Mouse (Mus musculus) gastrocnemius, postnatal 25 days (tissue): Measurements from ENCODE around the gene B4gat1. TPM values are rescaled to one million over a fixed set of nuclear protein-coding genes. Genes with fewer than 3 reads are reported as not detected.
"Not testable (repeated sequence)": the region's sequence is repeated elsewhere in the genome, so short reads cannot be mapped to it uniquely, and the experiment has no call there.

Source experiments
- DNase-seq: peaks from one replicate; pipeline ENCODE4 v3.0.0; 2022
- total RNA-seq, 2 experiments: library from RNA; stranded (reverse); gene quantifications; 1 replicate in 1 of 2; 2 replicates in 1 of 2; pipeline ENCODE4 v1.2.3; 2021

The B4gat1 gene
- total RNA-seq, 2 experiments from 2014 or later, result 17.9 to 20.1 TPM

GRCm38 (mm10) chr19:5083961-5084833 is 45.6 kb downstream of the B4gat1 start:
- DNase-seq, result no peak

GRCm38 (mm10) chr19:5084834-5085144 is 46.2 kb downstream of the B4gat1 start:
- no peak for DNase-seq

- no peak for DNase-seq
Observed at GRCm38 (mm10) chr19:5085145-5085863, 46.7 kb downstream of the B4gat1 start, which contains the start of gene Tmem151a. Gene Tmem151a, minus strand, starts transcription at chr19:5085531.

GRCm38 (mm10) chr19:5086533-5086932 is 47.9 kb downstream of the B4gat1 start:
- DNase-seq, result not testable (repeated sequence)

GRCm38 (mm10) chr19:5087884-5088728 is 49.5 kb downstream of the B4gat1 start, which contains the start of gene Yif1a:
Gene Yif1a, plus strand, starts transcription at chr19:5088538.
- peak; percentile 96 for DNase-seq

- no peak for DNase-seq
Observed at GRCm38 (mm10) chr19:5089324-5089723, 50.7 kb downstream of the B4gat1 start.

Other genes with a start within 250 kb of the B4gat1 start
- gene Rbm4, start 244.9 kb upstream of the B4gat1 start, total RNA-seq, result 10 to 100 TPM; 27.9 to 31.1 TPM
- 1 to 10 TPM; 8.9 to 9.4 TPM for gene Gm21992, start 227.2 kb upstream of the B4gat1 start, total RNA-seq
- gene Rbm14, start 227.2 kb upstream of the B4gat1 start, total RNA-seq, result 10 to 100 TPM; 11.1 to 11.2 TPM
- gene Ccs, start 199.5 kb upstream of the B4gat1 start, total RNA-seq, result 10 to 100 TPM; 26.3 to 27.1 TPM
- gene Ccdc87, start 199.5 kb upstream of the B4gat1 start, total RNA-seq, result not detected
- 10 to 100 TPM; 28.4 to 41.6 TPM for gene Ctsf, start 183.7 kb upstream of the B4gat1 start, total RNA-seq
- 1,000 to 10,000 TPM; 7,181 to 7,860 TPM for gene Actn3, start 160.9 kb upstream of the B4gat1 start, total RNA-seq
- gene Zdhhc24, start 160.2 kb upstream of the B4gat1 start, total RNA-seq, result 1 to 10 TPM; 2.4 to 2.8 TPM
- 1 to 10 TPM; 1.6 to 2.6 TPM for gene Bbs1, start 132.2 kb upstream of the B4gat1 start, total RNA-seq
- 10 to 100 TPM; 15.6 to 23.4 TPM for gene Dpp3, start 110.5 kb upstream of the B4gat1 start, total RNA-seq
- 1 to 10 TPM in 1 of 2 experiments, under 1 TPM in 1; 0.87 to 1.2 TPM for gene Peli3, start 95.7 kb upstream of the B4gat1 start, total RNA-seq
- 10 to 100 TPM; 57.6 to 59.6 TPM for gene Mrpl11, start 76.7 kb upstream of the B4gat1 start, total RNA-seq
- not detected for gene Npas4, start 48.5 kb upstream of the B4gat1 start, total RNA-seq
- gene Slc29a2, start 15.0 kb upstream of the B4gat1 start, total RNA-seq, result 10 to 100 TPM in 1 of 2 experiments, 1 to 10 TPM in 1; 7.9 to 11.6 TPM
- gene AC124502.3, start 65 bp downstream of the B4gat1 start, total RNA-seq, result 1 to 10 TPM in 1 of 2 experiments, under 1 TPM in 1; 0.26 to 1.4 TPM
- gene Brms1, start 2.5 kb downstream of the B4gat1 start, total RNA-seq, result 10 to 100 TPM; 11.6 to 12.6 TPM
- gene Rin1, start 11.7 kb downstream of the B4gat1 start, total RNA-seq, result 1 to 10 TPM; 1.3 to 2.1 TPM
- 10 to 100 TPM; 13.8 to 23.3 TPM for gene Cd248, start 29.3 kb downstream of the B4gat1 start, total RNA-seq
- gene Tmem151a, start 46.7 kb downstream of the B4gat1 start, total RNA-seq, result not detected
- 10 to 100 TPM; 38.1 to 47.5 TPM for gene Yif1a, start 49.7 kb downstream of the B4gat1 start, total RNA-seq
- gene Cnih2, start 59.7 kb downstream of the B4gat1 start, total RNA-seq, result not detected
- 100 to 1,000 TPM; 113 to 127 TPM for gene Rab1b, start 68.2 kb downstream of the B4gat1 start, total RNA-seq
- 10 to 100 TPM; 51.9 TPM for gene Klc2, start 79.7 kb downstream of the B4gat1 start, total RNA-seq
- 1 to 10 TPM; 5.6 to 6.5 TPM for gene Pacs1, start 234.3 kb downstream of the B4gat1 start, total RNA-seq